Mouse (Mus musculus) mouse trophoblast stem cell (cell line): ENCODE measurements around the gene St3gal4.

Experiments used
- in situ Hi-C, 2 experiments: fragments of 300-500 bp; cut with MseI, MboI; formaldehyde crosslinking; loops; 2 replicates in 1 of 2; 3 replicates in 1 of 2; pipeline ENCODE4 v1.15.1; 2025

St3gal4 gene

GRCm38 (mm10) chr9:35019372-35019771 is 99.7 kb downstream of the St3gal4 start:
- in situ Hi-C loops = loop anchor here in 1 of 2 experiments (25.0 kb wide), 1 partner anchor 532 kb away; the partner anchor contains the start of gene Kirrel3

GRCm38 (mm10) chr9:35018056-35018455 is 101.0 kb downstream of the St3gal4 start:
- in situ Hi-C loops = loop anchor here in 1 of 2 experiments (25.0 kb wide), 1 partner anchor 531 kb away; the partner anchor contains the start of gene Kirrel3

GRCm38 (mm10) chr9:35017563-35017962 is 101.5 kb downstream of the St3gal4 start:
- in situ Hi-C loops = loop anchor here in 1 of 2 experiments (25.0 kb wide), 1 partner anchor 530 kb away; the partner anchor contains the start of gene Kirrel3

- in situ Hi-C loops = loop anchor here in 1 of 2 experiments (25.0 kb wide), 1 partner anchor 529 kb away; the partner anchor contains the start of gene Kirrel3
Measured at GRCm38 (mm10) chr9:35016762-35017161, 102.3 kb downstream of the St3gal4 start.

GRCm38 (mm10) chr9:35007697-35008341 is 111.2 kb downstream of the St3gal4 start:
- in situ Hi-C loops = loop anchor here in 1 of 2 experiments (25.0 kb wide), 1 partner anchor 521 kb away; the partner anchor contains the start of gene Kirrel3

GRCm38 (mm10) chr9:35004113-35004512 is 115.0 kb downstream of the St3gal4 start:
- in situ Hi-C loops = loop anchor here in 1 of 2 experiments (25.0 kb wide), 1 partner anchor 517 kb away; the partner anchor contains the start of gene Kirrel3

- in situ Hi-C loops = no loop called here
Measured at GRCm38 (mm10) chr9:34997880-34998865, 120.9 kb downstream of the St3gal4 start.
